Mouse (Mus musculus): ENCODE measurements at regions not wholly inside any gene's neighbourhood (a gene's known extent, or its start where the extent isn't known, plus 50 kb on each side); places are given as distances from the start of the nearest gene placed in this dataset.

DNA sequence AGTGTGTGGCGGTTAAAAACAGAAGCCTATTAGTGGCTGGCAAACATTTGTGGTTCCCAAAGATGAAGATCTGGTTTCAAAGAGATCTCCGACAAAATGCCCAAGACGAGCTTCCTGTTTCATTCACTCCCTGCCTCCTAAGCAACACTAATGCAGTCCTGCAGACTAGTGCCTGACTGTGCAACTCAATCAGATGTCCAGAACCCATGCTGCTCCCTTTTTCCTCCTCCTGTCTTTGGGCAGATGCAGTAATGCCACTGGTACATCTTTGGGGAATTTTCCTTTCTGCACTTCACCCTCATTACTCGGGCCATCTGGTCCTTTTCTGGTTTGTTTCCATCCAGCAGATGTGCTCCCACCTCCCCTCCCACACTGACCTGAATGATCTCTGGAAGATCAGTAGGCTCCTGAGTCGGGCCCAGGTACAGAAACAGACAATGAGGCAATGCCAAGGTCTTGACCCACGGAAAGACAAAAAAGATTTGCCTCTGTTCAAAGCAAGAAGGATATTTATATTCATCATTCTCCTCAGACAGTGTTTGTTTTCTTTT, 771.0 kb downstream of the Mat2b start:
- H3K4me2 ChIP-seq (replicated peaks) = no peak overlapping the region
- H3K4me1 ChIP-seq = peaks cover 5% of the 10 kb centered on the region; the same call in 1 of the 2 replicates
- no peak overlapping the region for H3K27ac ChIP-seq
- H3K4me3 ChIP-seq = no peak overlapping the region
- no peaks in the 10 kb centered on the region for H3K27me3 ChIP-seq (replicated peaks)
- no peaks in the 10 kb centered on the region for H3K9me3 ChIP-seq
- no peaks in the 10 kb centered on the region for H3K36me3 ChIP-seq
- H3K9ac ChIP-seq = no peak overlapping the region
- WGBS = 42% methylated on average over 6 of the region's 6 CpGs
- ATAC-seq (ENCODE audit: low FRiP score, low read depth) = no peak

DNA sequence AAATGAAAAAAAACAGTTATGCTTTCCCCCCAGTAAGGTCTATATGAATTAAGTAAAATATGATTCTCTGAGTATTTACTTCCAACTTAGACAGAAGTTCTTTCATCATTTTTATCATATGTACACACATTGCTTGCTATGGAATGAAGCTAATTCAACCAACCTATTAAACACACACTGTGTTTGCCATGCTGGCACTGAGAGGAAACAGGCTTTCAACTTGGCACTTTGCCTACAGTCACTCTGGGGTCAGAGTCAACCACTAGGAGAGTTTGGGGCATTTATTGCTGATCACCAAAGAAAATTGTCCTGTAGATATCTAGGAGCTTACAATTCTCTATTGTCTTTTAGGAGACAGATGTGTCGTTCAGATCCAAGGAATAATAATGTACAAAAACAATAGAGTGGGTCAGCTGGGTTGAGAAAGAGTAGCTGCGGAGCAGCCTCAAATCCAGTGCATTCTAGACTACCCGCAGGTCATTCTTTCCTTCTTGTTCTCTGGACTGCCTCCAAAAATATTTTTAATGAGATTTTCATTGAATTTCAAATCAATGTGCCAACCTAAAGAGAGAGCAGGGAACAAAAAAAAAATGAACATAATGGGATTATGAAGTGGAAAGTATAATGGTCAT, 777.2 kb downstream of the Mat2b start:
- Histone ChIP-seq H3K9me3 (no peaks in the 10 kb centered on the region), H3K4me2 (replicated peaks) (no peak overlapping the region), H3K4me3 (no peak overlapping the region), H3K27ac (no peak overlapping the region), H3K9ac (no peak overlapping the region), H3K4me1 (no peaks in the 10 kb centered on the region), H3K36me3 (no peaks in the 10 kb centered on the region), H3K27me3 (replicated peaks) (no peaks in the 10 kb centered on the region)
- WGBS = 67% methylated on average over 3 of the region's 3 CpGs
- ATAC-seq (ENCODE audit: low FRiP score, low read depth) = no peak

DNA sequence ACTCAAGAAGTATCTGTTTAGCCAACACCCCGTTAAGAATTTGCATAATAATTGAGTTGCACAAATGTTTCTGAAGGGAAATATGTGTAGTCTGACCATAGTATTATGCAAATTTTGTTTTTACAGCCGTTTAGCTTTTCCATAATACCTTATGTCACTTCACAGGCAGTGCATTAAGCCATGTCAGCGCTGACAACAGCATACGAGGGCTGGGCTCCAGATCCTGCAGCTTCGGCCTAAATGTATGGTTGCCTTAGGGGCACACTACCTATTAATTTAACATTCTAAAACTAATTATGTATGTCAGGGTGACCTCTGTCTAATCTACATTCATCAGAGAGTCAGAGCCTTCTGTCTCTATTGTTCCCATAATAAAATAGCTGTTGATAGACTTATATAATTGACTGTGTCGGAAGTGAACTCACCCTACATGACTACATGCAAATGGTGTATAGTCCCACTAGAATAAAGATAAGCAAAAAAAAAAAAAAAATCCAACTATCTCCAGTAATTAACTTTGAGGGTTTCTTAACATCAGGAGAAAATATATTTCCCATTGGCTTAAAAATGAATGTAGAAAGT, 795.3 kb downstream of the Mat2b start:
- Histone ChIP-seq H3K4me2 (replicated peaks) (no peak overlapping the region), H3K9ac (no peak overlapping the region), H3K9me3 (no peaks in the 10 kb centered on the region), H3K27me3 (replicated peaks) (no peaks in the 10 kb centered on the region), H3K27ac (no peak overlapping the region), H3K36me3 (no peaks in the 10 kb centered on the region), H3K4me3 (no peak overlapping the region), H3K4me1 (no peaks in the 10 kb centered on the region)
- ATAC-seq (ENCODE audit: low FRiP score, low read depth) = peak; percentile 82
- 61% methylated on average over 6 of the region's 6 CpGs for WGBS

DNA sequence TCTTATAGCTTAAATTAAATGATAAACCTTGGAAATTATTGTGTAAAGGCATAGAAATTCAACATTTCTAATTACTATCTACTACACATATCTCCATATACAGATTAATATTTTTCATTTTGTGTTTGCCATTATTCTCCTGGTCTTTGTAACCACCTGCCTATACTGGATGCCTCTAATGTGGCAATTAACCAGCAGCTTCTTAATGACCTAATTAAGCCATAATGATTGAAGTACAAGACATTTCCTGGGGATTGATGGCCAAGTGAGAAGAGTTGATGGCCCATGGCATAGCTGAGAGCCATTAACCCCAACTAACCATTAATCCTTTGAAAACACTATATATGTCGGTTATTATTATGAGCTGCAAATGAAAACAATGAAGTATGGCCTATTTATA, 811.7 kb downstream of the Mat2b start:
- H3K27me3 ChIP-seq (replicated peaks) = no peaks in the 10 kb centered on the region
- no peak overlapping the region for H3K9ac ChIP-seq
- WGBS = 48% methylated on average over 1 of the region's 1 CpGs
- no peaks in the 10 kb centered on the region for H3K4me1 ChIP-seq
- H3K9me3 ChIP-seq = no peaks in the 10 kb centered on the region
- ATAC-seq (ENCODE audit: low FRiP score, low read depth) = peak; percentile 65
- no peaks in the 10 kb centered on the region for H3K36me3 ChIP-seq
- no peak overlapping the region for H3K27ac ChIP-seq
- no peak overlapping the region for H3K4me3 ChIP-seq
- no peak overlapping the region for H3K4me2 ChIP-seq (replicated peaks)

DNA sequence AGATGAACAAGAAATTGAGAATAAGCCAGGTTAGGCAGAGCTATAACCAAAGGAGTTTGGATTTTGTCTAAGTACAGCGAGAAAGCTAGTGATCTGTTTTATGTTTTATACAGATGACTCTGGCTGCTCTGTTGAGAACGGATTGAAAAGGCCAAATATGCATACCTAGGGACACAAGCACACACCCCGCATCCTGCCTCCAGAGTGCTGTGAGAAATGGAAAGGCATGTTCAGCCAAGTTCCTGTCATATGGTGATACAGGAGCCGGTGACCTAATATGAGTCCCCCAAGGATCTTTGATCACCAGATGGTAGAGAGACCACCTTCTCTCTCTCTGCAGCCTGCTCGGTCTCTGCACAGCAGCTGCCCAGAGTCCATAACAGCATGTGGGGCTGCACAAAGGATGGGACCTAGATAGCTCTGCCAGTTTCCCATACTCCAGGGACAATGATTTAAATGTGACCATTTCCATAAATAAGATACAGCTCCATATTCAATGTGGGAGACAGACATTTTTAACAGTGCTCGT, 826.5 kb downstream of the Mat2b start:
- WGBS = 70% methylated on average over 6 of the region's 6 CpGs
- no peak overlapping the region for H3K4me3 ChIP-seq
- H3K27me3 ChIP-seq (replicated peaks) = no peaks in the 10 kb centered on the region
- H3K4me2 ChIP-seq (replicated peaks) = no peak overlapping the region
- H3K9me3 ChIP-seq = no peaks in the 10 kb centered on the region
- H3K9ac ChIP-seq = no peak overlapping the region
- H3K4me1 ChIP-seq = no peaks in the 10 kb centered on the region
- no peaks in the 10 kb centered on the region for H3K36me3 ChIP-seq
- ATAC-seq (ENCODE audit: low FRiP score, low read depth) = no peak
- H3K27ac ChIP-seq = no peak overlapping the region

Measured in neural tube, embryonic 12.5 days (tissue).